Mouse (Mus musculus): ENCODE measurements at regions not wholly inside any gene's neighbourhood (a gene's known extent, or its start where the extent isn't known, plus 50 kb on each side); places are given as distances from the start of the nearest gene placed in this dataset.
A peak's percentile ranks its signal among the peaks of the same experiment; 100 is the strongest.

DNA sequence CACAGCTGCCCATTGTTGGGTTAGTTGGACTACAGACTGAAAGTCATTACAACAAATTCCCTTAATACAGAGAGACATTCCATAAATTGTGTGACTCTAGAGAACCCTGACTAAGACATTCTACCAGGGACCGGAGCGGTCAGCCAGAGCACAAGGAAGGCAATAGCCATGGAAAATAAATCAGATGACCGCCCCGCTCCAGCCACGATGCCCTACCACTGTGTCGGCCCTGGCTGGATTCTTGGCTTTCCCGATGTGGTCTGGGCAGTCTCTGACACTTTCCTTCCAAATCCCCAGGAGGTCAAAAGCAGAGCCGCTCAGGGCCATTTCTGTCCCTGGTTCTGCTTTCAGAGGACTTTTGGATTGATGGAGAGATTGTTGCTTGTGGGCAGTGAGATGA lies 57.8 kb downstream of the Lsm3 start:
- no peak for DNase-seq (ENCODE audit: low read depth)

DNA sequence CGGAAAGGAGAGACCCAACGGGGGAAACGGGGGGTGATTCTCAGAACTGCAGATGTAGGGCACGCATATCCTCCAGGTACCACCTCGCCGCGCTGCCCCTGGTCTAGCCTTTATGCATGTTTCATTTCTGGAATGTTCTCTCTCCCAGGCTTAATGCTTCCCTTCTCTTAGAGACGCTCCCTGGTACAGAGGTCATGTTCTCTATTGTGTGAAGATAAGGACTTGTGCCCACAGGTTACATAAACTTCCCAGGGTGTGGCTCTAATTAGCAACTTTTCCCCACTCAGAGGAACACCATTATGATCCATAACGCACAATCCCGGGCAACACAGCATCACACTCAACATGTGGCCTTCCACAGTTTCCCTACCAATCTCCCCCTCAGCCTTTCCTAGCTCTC lies 58.7 kb downstream of the Lsm3 start:
- no peak for DNase-seq (ENCODE audit: low read depth)

DNA sequence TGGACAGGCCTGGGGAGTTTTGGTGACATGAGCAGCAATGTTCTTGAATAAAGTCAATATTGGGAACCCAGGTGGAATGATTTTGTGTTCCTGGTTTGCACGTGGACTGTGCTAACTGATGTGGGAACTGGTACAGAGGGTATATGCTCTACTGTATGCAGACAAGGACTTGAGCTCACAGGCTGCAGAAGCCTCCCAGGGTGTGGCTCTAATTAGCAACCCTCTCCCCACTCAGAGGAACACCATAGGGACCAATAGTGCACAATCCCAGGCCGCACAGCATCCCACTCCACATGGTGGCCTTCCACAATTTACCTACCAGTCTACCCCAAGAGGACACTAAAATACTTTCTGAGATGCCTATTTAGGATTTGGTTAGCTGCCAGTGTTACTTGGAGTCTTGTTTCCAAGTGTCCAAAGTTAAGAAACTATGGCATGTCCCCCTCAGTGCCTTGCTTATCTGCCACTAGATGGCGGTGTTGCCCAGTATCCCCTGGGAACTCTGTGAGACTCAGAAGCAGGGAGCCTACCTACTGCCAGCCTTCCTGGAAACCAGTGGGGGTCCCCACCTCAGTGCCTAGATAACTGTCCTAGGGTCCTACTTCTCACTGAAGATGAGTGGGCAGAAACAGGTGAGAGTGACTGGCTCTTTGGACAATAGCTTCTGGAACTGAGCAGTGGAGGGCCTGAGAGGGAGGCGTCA lies 60.1 kb downstream of the Lsm3 start:
- peak; percentile 83 for DNase-seq (ENCODE audit: low read depth)

GRCm38 (mm10) chr6:91576906-91577305 lies 61.2 kb downstream of the Lsm3 start:
- no peak for DNase-seq (ENCODE audit: low read depth)

GRCm38 (mm10) chr6:91579666-91580065 lies 63.9 kb downstream of the Lsm3 start:
- DNase-seq (ENCODE audit: low read depth), result no peak

DNA sequence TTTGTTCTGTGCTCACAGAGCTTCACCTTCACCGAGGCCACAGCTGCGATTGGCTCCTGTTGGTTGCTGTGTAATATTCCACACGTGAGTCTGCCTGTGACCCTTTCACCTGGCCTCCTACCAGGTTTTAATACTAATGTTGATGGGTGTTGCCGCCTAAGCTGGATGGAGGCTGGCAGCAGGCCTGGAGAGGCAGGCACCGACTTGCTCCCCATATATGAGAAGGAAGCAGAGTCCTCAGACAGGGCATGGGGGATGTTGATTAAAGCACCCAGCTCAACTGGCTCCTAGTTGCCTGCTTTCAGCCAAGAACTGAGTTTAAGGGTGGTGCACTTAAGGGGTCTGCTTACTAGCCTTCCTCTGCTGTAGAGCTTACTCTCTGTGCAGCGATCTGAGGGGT lies 64.9 kb downstream of the Lsm3 start:
- DNase-seq (ENCODE audit: low read depth), result no peak

GRCm38 (mm10) chr6:91582338-91582737 lies 66.6 kb downstream of the Lsm3 start:
- DNase-seq (ENCODE audit: low read depth), result no peak

DNA sequence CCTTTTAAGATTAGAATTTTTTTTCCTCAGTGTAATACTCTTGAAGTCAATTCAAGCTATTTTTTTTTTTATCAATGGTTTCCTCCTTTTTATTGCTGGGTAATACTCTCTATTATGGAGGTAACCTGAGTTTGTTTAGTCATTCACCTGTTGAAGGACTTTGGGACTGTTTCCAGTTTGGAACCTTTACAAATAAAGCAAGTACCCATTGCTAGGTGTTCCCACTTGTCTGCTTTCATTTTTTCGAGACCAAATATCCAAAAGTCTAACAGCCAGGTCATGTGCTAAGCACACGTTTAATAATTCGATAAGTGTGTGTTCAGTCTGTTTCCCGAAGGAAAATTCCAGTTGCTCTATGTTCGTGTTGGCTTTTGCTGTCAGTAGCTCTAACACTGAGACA lies 67.6 kb downstream of the Lsm3 start:
- DNase-seq (ENCODE audit: low read depth), result no peak

GRCm38 (mm10) chr6:91585543-91585942 lies 69.8 kb downstream of the Lsm3 start:
- peak; percentile 19 for DNase-seq (ENCODE audit: low read depth)

GRCm38 (mm10) chr6:91589181-91589580 lies 73.5 kb downstream of the Lsm3 start:
- DNase-seq (ENCODE audit: low read depth), result no peak

DNA sequence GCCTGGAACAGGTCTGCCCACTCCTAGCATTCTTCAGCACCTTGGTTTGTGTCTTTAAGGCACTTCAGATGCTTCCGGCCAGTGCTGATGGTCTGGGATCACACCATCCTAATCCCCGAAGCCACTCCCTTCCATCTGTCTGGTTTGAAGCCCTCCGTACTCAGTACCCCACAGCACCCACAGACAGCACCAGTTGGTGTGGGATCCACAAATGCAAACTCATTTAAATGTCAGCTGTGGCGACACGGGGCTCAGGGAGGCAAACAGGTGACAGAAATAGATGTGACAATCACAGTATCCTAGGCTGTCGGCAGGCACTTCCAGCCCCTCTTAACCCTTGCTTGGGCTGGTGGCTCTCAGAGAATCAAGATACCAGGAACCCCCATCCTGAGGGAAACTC lies 74.7 kb downstream of the Lsm3 start:
- no peak for DNase-seq (ENCODE audit: low read depth)

GRCm38 (mm10) chr6:91590806-91591571 lies 75.3 kb downstream of the Lsm3 start:
- no peak for DNase-seq (ENCODE audit: low read depth)

DNA sequence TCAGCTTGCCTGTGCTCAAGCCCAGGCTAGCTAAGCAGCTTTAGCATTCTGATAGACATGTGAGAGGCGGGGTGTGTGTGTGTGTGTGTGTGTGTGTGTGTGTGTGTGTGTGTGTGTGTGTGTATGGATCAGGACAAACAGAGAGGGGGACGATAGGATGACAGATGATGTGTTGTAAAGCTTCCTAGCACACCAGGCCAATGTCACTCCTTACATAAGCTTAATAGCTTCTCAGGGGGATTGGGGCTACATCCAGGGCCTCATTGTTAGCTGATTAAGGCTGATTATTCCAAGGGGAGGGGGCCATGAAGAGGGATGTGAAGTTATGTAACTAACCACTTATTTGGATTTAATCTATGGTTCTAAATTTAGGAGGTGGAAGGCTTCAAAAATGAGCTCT lies 76.9 kb downstream of the Lsm3 start:
- no peak for DNase-seq (ENCODE audit: low read depth)

DNA sequence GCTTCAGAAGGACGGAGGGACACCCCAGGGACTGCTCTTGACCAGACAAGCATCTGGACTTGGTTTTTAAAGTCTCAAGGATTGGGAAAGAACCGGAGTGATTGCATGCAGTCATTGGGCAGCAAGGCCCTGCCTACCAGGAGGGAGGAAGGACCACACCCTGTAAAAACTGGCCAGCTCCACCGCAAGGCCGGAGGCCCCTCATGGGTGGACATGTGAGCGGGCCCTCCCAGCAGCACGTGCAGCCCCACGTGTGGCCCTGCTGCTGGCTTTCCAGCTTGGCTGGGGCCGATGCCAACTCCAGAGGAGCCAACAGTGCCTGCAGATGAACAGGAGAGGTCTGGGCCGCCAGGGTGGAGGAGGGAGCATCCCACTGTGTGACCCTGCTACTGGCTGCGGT lies 83.2 kb downstream of the Lsm3 start:
- DNase-seq (ENCODE audit: low read depth), result no peak

- no peak for DNase-seq (ENCODE audit: low read depth)
Observed at GRCm38 (mm10) chr6:91600116-91600515, 83.7 kb upstream of the Slc6a6 start.

GRCm38 (mm10) chr6:91606634-91607215 lies 77.1 kb upstream of the Slc6a6 start:
- no peak for DNase-seq (ENCODE audit: low read depth)

GRCm38 (mm10) chr6:91607613-91608272 lies 76.1 kb upstream of the Slc6a6 start:
- no peak for DNase-seq (ENCODE audit: low read depth)

DNA sequence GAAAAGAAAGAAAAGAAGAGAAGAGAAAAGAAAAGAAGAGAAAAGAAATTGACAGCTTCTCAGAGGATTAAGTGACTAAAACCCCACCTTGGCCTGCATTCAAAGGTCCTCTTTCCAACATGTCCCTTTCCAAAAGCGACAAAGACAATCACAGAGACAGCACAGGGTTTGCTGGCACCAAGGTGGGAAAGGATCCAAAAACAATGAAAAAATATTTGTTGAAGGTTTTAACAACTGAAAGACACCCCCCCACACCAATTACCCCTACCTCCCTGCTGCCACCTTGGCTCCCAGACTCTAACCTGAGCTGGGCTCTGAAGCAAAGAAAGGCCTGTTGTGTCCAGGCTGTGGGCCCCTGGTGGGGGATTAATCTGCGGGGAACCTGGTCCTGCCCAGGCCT lies 74.2 kb upstream of the Slc6a6 start:
- no peak for DNase-seq (ENCODE audit: low read depth)

DNA sequence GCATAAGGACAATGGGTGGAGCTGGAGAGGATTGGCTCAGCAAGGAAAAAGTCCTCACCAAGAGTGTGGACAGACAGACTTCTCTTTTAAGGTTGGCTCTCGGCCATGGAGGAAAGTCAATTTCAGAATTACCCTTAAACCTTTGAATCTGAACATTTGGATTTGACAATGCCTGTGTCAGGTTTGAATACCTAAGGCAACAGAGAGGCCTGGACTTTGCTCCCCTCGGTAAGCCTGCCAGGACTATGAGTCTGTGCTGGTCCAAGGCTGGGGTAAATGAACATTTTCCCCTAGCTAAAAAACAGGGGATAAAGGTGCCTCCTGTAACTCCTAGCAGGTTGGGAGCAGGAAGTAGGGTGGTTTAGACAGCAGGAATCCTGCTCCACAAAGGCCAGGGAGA lies 68.8 kb upstream of the Slc6a6 start:
- DNase-seq (ENCODE audit: low read depth), result no peak

DNA sequence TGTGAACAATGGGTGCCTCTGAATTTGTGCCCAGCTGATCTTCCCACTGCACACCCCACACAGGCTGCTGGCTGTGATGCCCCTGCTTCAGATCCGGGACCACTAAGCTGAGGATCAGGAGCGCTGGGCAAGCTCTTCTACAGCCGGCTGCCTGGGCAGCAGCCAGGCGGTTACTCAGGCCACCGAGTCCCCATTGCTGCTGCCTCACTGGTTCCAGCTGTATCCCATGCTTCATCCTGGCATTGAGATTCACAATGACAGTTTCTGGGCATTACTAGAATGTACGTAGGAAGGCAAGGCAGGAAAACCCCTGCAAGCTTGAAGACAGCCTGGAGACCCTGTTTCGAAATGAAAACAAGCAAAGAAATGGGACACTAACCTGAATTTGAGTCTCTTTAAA lies 67.3 kb upstream of the Slc6a6 start:
- DNase-seq (ENCODE audit: low read depth), result no peak

- peak; percentile 81 for DNase-seq (ENCODE audit: low read depth)
Observed at GRCm38 (mm10) chr6:91617031-91617596, 66.7 kb upstream of the Slc6a6 start.

DNA sequence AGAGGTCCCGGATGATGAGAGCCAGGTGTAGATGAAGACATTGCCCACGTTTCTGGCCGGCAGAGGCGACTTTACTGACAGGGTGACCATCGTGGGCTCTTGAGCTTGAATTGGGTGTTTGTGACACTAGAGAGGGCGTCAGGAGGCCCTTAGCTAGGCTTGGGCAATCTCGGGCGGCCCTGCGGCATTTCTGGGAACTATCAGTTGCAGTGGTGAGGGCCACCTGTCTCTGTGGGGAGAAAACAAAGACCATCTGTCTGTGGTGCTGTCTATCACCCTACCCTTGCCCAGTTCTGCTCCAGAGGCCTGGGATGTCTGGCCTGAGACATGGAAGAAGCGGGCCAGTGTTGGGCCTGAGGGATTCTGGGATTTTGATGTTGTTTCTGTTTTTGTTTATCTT lies 66.2 kb upstream of the Slc6a6 start:
- no peak for DNase-seq (ENCODE audit: low read depth)

DNA sequence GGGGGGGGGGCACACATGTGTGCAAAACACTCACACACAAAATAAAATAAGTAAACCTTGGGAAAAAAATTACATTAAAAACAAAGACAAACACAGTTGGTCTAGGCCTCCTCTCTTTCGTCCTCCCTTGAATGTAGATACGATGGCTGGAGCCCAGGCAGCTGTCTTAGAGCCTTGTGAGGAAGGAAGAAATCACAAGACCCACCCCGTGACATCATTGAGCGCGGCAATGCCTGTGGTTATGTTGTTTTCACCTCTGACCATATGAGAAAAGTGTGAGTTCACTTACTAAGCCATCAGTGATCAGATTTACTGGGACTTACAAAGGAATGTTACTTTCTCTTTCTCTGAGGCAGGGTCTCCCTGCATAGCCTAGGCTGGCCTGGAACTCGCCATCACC lies 64.8 kb upstream of the Slc6a6 start:
- no peak for DNase-seq (ENCODE audit: low read depth)
